Mouse (Mus musculus): Measurements from ENCODE around the gene Dhx35. TPM values are rescaled to one million over a fixed set of nuclear protein-coding genes. Genes with fewer than 3 reads are reported as not detected.

Dhx35 gene
- total RNA-seq (2021) = 10 to 100 TPM; 10.4 to 11.4 TPM
- long read RNA-seq, experiment 1, partial matches to known transcripts = 1 of 5 reads
- long read RNA-seq, experiment 1, other reads (novel, unspliced or antisense) = 2 of 5 reads
- long read RNA-seq, experiment 2, transcript Dhx35-202 (22 exons, 3,284 nt) = major isoform, 12 of 21 reads
- long read RNA-seq, experiment 2, partial matches to known transcripts = 0 of 21 reads
- long read RNA-seq, experiment 2, other reads (novel, unspliced or antisense) = 9 of 21 reads

GRCm38 (mm10) chr2:158794494-158795004, at the start of gene Dhx35:
TSS of gene Dhx35 (plus strand) at chr2:158794807.
- Histone ChIP-seq H3K27ac (peak within 1 kb of the TSS; percentile 93), H3K4me3 (peak within 1 kb of the TSS; percentile 99)
- no peak for TF ChIP-seq CTCF (IDR thresholded peaks at IDR 0.05)
- intact Hi-C loops (cut with DNase I) = loop anchor here (1.0 kb wide), 1 partner anchor 24 kb away; no protein-coding TSS in a partner anchor
- peak; percentile 96 for DNase-seq

DNA sequence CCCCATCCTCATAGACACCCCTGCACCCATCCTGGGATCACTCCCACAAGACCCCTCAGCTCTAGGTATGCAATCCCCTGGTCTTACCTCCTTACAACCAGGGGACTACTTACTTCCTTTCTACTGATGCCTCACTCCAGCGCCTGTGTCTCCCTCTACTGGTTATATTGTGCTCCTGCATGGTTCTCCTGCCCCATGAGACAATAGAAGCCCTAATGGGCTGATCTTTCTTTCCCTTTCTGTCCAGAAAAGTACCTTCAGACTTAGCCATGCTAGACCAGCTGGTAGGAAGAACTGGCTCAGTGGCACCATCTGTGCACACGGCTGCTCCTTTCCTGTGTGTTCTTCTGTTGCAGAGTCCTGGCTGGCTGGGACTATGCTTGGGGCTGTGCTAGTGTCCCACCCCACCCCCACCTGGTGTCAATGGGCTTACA, 49.5 kb upstream of the Dhx35 start:
- intact Hi-C loops (cut with DNase I) = loop anchor here (10.0 kb wide), 1 partner anchor 90 kb away; no protein-coding TSS in a partner anchor
- no peak overlapping the region for H3K27ac ChIP-seq
- peak; percentile 68 for TF ChIP-seq CTCF (IDR thresholded peaks at IDR 0.05)
- no peak overlapping the region for H3K4me3 ChIP-seq
- DNase-seq = no peak

GRCm38 (mm10) chr2:158746164-158746563, 48.4 kb upstream of the Dhx35 start:
- no peak overlapping the region for H3K4me3 ChIP-seq

DNA sequence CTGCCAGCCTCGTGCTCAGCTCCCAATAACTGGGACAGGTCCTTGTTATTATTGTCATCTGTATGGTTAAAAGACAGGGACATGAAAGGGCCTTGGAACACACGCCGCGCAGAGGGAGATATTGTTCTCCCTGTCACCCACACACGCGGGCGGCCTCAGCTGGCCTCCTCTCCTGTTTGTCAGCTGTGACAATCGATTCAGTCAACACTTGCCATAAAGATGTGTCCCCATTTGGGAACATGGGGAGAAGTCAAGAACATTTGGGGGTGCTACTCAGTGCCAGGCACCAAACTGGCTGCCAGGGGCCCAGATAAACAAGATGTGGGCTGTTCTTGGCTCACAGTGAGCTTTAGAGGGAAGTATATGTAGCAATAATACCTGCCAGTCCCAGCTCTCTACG, 45.2 kb upstream of the Dhx35 start:
- intact Hi-C loops (cut with DNase I) = loop anchor here (10.0 kb wide), 1 partner anchor 95 kb away; no protein-coding TSS in a partner anchor
- TF ChIP-seq CTCF (IDR thresholded peaks at IDR 0.05) = no peak
- H3K27ac ChIP-seq = no peak overlapping the region
- DNase-seq = peak; percentile 12
- no peak overlapping the region for H3K4me3 ChIP-seq

More at GRCm38 (mm10) chr2:158746164-158746563, 48.4 kb upstream of the Dhx35 start:
- no peak for DNase-seq
- intact Hi-C loops (cut with DNase I) = loop anchor here (10.0 kb wide), 1 partner anchor 91 kb away; no protein-coding TSS in a partner anchor
- no peak for TF ChIP-seq CTCF (IDR thresholded peaks at IDR 0.05)
- H3K27ac ChIP-seq = no peak overlapping the region

- Histone ChIP-seq H3K4me3 (no peak overlapping the region), H3K27ac (no peak overlapping the region)
- intact Hi-C loops (cut with DNase I) = no loop called here
- no peak for TF ChIP-seq CTCF (IDR thresholded peaks at IDR 0.05)
- DNase-seq = no peak
Measured at GRCm38 (mm10) chr2:158760231-158760630, 34.4 kb upstream of the Dhx35 start.

GRCm38 (mm10) chr2:158762339-158762738, 32.3 kb upstream of the Dhx35 start:
- Histone ChIP-seq H3K27ac (no peak overlapping the region), H3K4me3 (no peak overlapping the region)
- TF ChIP-seq CTCF (IDR thresholded peaks at IDR 0.05) = no peak
- DNase-seq = peak; percentile 11
- intact Hi-C loops (cut with DNase I) = no loop called here

GRCm38 (mm10) chr2:158767742-158768339, 26.8 kb upstream of the Dhx35 start, which contains the start of gene Fam83d:
TSS of gene Fam83d (plus strand) at chr2:158768093.
- peak within 1 kb of the TSS; percentile 24; the same call in 1 of the 2 replicates for H3K27ac ChIP-seq
- peak; percentile 97 for DNase-seq
- intact Hi-C loops (cut with DNase I) = loop anchor here (2.0 to 5.0 kb wide), 2 partner anchors 59 to 95 kb away; no protein-coding TSS in a partner anchor
- H3K4me3 ChIP-seq = peak within 1 kb of the TSS; percentile 83
- peak; percentile 93 for TF ChIP-seq CTCF (IDR thresholded peaks at IDR 0.05)

GRCm38 (mm10) chr2:158768350-158768749, 26.3 kb upstream of the Dhx35 start:
- intact Hi-C loops (cut with DNase I) = loop anchor here (5.0 kb wide), 1 partner anchor 59 kb away; no protein-coding TSS in a partner anchor
- peak; percentile 45 for DNase-seq
- H3K27ac ChIP-seq = peak overlapping the region; percentile 24; the same call in 1 of the 2 replicates
- H3K4me3 ChIP-seq = peak overlapping the region; percentile 83
- TF ChIP-seq CTCF (IDR thresholded peaks at IDR 0.05) = no peak

- intact Hi-C loops (cut with DNase I) = loop anchor here (5.0 kb wide), 1 partner anchor 59 kb away; no protein-coding TSS in a partner anchor
- Histone ChIP-seq H3K27ac (no peak overlapping the region), H3K4me3 (peak overlapping the region; percentile 83)
- no peak for DNase-seq
- no peak for TF ChIP-seq CTCF (IDR thresholded peaks at IDR 0.05)
Measured at GRCm38 (mm10) chr2:158768771-158769170, 25.8 kb upstream of the Dhx35 start.

DNA sequence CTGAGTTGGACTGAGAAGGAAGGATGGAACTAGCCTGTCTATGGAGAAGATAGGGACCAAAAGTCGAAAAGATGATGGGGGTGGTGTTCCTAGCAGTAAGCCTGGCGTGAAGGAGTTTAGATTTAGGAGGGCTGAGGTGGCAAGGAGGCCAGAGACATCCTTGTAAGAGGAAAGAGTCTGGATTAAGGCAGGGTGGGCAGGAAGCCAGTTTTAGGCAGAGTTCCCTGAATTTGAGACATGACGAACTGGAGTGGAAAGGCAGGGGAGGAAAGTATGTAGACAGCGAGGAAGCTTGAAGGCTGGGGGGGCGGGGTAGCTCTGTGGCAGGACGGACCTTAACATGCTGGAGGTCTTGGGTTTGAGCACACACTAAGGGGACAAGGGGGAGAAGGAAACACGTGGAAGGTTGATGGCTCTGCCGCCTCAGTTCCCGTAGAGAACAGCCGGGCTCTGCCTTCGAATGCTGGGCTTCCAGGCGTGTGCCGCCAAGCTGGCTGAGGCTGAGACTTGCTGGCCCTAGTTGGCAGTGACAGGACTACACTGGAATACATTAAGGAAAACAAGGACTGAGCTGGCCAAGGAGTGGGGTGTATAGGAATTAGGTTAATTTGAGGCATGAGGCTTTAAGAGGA, 24.4 kb upstream of the Dhx35 start:
- no peak for TF ChIP-seq CTCF (IDR thresholded peaks at IDR 0.05)
- Histone ChIP-seq H3K4me3 (no peak overlapping the region), H3K27ac (no peak overlapping the region)
- intact Hi-C loops (cut with DNase I) = loop anchor here (1.0 kb wide), 1 partner anchor 24 kb away; the partner anchor contains the start of gene Dhx35
- peak; percentile 39 for DNase-seq

- intact Hi-C loops (cut with DNase I) = no loop called here
- peak; percentile 5 for DNase-seq
- TF ChIP-seq CTCF (IDR thresholded peaks at IDR 0.05) = no peak
- Histone ChIP-seq H3K27ac (no peak overlapping the region), H3K4me3 (no peak overlapping the region)
Measured at GRCm38 (mm10) chr2:158771066-158771763, 23.4 kb upstream of the Dhx35 start.

DNA sequence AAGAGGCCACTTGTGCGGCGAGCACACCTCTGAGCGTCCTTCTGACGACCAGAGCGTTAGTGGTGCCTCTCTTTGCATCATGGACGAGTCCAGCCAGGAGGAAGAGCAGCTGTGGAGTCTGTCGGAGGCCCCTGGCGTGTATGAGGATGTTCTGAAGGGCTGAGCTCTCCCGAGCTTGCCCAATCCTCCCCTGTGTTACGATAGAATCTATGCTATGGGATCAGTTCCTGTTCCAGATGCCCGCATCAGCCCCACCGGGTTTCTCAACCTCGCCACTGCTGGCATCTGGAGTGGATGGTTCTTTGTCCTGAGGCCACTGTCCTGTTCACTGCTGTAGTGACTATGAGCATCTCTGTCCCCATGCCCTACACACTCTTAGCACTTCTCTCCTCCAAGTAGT, 21.8 kb upstream of the Dhx35 start:
- no peak for DNase-seq
- Histone ChIP-seq H3K27ac (no peak overlapping the region), H3K4me3 (no peak overlapping the region)
- intact Hi-C loops (cut with DNase I) = no loop called here
- TF ChIP-seq CTCF (IDR thresholded peaks at IDR 0.05) = no peak
